Mouse (Mus musculus): ENCODE measurements around the gene St8sia1. TPM values are rescaled to one million over a fixed set of nuclear protein-coding genes. Genes with fewer than 3 reads are reported as not detected.

Gene St8sia1
- polyA plus RNA-seq, 1 experiment from 2014 or later, result 3.4 TPM

GRCm38 (mm10) chr6:142878744-142879701 lies 85.2 kb downstream of the St8sia1 start:
- WGBS, result 11% methylated on average over 15 of the region's 15 CpGs
- peak overlapping the region; percentile 33 for H3K4me3 ChIP-seq
- no peaks in the 10 kb centered on the region for H3K9me3 ChIP-seq
- no peaks in the 10 kb centered on the region for H3K36me3 ChIP-seq
- H3K27ac ChIP-seq, result peak overlapping the region; percentile 82
- peaks cover 40% of the 10 kb centered on the region for H3K4me1 ChIP-seq
- DNase-seq (ENCODE audit: low spot score), result peak; percentile 81
- H3K27me3 ChIP-seq (ENCODE audit: insufficient read depth, poor library complexity, severe bottlenecking), result no peaks in the 10 kb centered on the region

DNA sequence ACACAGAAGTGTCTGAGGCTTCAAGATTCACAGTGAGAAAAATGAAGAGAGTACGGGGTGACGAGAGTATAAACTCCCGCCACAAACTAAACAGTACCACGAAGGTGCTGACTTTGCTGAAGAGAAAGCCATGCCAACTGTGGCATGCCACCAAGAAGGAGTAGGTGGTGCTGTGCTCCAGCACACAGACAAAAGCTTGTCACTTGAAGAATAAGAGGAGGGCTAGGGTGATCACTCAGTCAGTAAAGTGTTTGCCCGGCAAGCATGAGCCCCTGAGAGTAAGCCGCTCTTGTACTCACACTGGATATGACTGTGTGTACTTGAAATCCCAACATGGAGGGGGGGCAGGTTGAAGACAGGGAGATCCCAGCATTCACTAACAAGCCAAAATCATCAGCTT lies 87.0 kb downstream of the St8sia1 start:
- Histone ChIP-seq H3K4me3 (no peak overlapping the region), H3K4me1 (peaks cover 40% of the 10 kb centered on the region), H3K27ac (peak overlapping the region; percentile 59; the same call in 1 of the 2 replicates), H3K9me3 (no peaks in the 10 kb centered on the region), H3K27me3 (ENCODE audit: insufficient read depth, poor library complexity, severe bottlenecking) (no peaks in the 10 kb centered on the region), H3K36me3 (no peaks in the 10 kb centered on the region)
- whole genome bisulfite sequencing, result 85% methylated on average over 6 of the region's 6 CpGs
- DNase-seq (ENCODE audit: low spot score), result no peak

DNA sequence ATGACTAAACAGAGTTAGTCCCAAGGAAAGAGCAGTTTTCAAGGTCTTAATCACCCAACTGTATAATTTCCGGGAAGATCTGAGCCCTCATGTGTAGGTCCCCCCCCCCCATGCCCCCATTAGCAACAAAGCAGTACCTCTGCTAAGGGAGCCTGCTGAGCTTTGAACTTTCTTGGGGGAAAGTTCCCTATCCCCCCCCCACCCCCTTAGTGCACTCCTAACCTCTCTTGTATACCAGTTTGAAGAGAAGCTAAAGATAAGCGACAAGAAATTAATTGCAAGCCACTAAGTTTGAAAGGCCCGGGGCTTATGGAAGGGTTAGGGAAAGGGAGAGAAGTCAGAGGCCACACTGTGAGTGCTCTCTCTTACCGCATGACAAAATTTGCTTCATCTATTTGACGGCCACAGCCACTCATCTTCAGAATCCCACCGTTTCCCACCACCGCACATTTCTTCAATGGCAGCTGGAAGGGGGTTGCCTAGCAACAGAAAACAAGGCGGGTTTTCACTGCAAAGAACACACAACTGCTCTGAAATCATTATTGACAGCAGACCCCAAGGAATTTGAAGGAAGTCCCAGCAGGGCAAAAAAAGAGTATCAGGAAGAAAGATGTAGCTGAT lies 87.9 kb downstream of the St8sia1 start:
- H3K27ac ChIP-seq, result no peak overlapping the region
- no peaks in the 10 kb centered on the region for H3K36me3 ChIP-seq
- WGBS, result 45% methylated on average over 8 of the region's 8 CpGs
- no peaks in the 10 kb centered on the region for H3K9me3 ChIP-seq
- H3K4me1 ChIP-seq, result peaks cover 40% of the 10 kb centered on the region
- no peaks in the 10 kb centered on the region for H3K27me3 ChIP-seq (ENCODE audit: insufficient read depth, poor library complexity, severe bottlenecking)
- no peak overlapping the region for H3K4me3 ChIP-seq
- no peak for DNase-seq (ENCODE audit: low spot score)

GRCm38 (mm10) chr6:142873795-142874563 lies 90.3 kb downstream of the St8sia1 start:
- no peaks in the 10 kb centered on the region for H3K9me3 ChIP-seq
- no peaks in the 10 kb centered on the region for H3K27me3 ChIP-seq (ENCODE audit: insufficient read depth, poor library complexity, severe bottlenecking)
- no peak overlapping the region for H3K4me3 ChIP-seq
- no peaks in the 10 kb centered on the region for H3K36me3 ChIP-seq
- no peak for DNase-seq (ENCODE audit: low spot score)
- peaks cover 33% of the 10 kb centered on the region for H3K4me1 ChIP-seq
- no peak overlapping the region for H3K27ac ChIP-seq
- 76% methylated on average over 11 of the region's 11 CpGs for WGBS

GRCm38 (mm10) chr6:142869715-142870422 lies 94.4 kb downstream of the St8sia1 start:
- DNase-seq (ENCODE audit: low spot score), result no peak
- Histone ChIP-seq H3K27me3 (ENCODE audit: insufficient read depth, poor library complexity, severe bottlenecking) (no peaks in the 10 kb centered on the region), H3K27ac (no peak overlapping the region), H3K36me3 (no peaks in the 10 kb centered on the region), H3K9me3 (no peaks in the 10 kb centered on the region), H3K4me1 (peaks cover 10% of the 10 kb centered on the region; the same call in 1 of the 2 replicates), H3K4me3 (no peak overlapping the region)
- WGBS, result 81% methylated on average over 7 of the region's 7 CpGs

DNA sequence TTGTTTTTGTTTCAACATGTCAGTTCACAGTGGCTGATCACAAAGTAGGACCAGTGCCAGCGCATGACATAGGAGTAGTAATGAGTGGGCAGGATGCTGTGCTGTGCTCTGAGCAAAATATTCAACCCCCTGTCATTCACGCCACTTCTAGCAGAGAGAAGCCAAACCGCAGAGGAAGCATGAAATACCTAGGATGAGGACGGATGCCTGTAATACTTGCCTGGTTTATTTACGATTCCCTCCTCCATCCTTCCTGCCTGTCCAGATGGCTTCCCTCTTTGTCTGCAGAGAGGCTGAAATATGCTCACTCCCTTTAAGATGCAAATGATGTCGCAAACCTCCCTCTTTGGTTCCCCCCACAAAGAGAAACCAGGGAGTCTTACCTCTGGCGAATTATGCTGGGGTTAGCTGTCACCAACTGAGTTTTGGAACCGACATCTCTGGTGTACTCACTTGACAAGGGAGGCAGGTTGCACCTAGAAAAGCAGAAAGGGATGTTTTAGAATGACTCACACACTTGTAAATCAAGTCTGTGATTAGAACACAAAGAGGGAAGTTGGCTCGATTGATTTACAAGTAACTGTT lies 96.7 kb downstream of the St8sia1 start:
- no peak overlapping the region; the same call in 1 of the 2 replicates for H3K27ac ChIP-seq
- no peak for DNase-seq (ENCODE audit: low spot score)

GRCm38 (mm10) chr6:142867023-142867422 lies 97.2 kb downstream of the St8sia1 start:
- Histone ChIP-seq H3K36me3 (no peaks in the 10 kb centered on the region), H3K9me3 (no peaks in the 10 kb centered on the region), H3K4me3 (no peak overlapping the region), H3K27ac (no peak overlapping the region), H3K27me3 (ENCODE audit: insufficient read depth, poor library complexity, severe bottlenecking) (no peaks in the 10 kb centered on the region), H3K4me1 (peaks cover 10% of the 10 kb centered on the region; the same call in 1 of the 2 replicates)
- 94% methylated on average over 2 of the region's 2 CpGs for WGBS
- DNase-seq (ENCODE audit: low spot score), result no peak

More for the DNA sequence above, 96.7 kb downstream of the St8sia1 start:
- Histone ChIP-seq H3K4me1 (peaks cover 10% of the 10 kb centered on the region; the same call in 1 of the 2 replicates), H3K4me3 (no peak overlapping the region), H3K27me3 (ENCODE audit: insufficient read depth, poor library complexity, severe bottlenecking) (no peaks in the 10 kb centered on the region), H3K9me3 (no peaks in the 10 kb centered on the region), H3K36me3 (no peaks in the 10 kb centered on the region)
- 44% methylated on average over 9 of the region's 9 CpGs for WGBS

DNA sequence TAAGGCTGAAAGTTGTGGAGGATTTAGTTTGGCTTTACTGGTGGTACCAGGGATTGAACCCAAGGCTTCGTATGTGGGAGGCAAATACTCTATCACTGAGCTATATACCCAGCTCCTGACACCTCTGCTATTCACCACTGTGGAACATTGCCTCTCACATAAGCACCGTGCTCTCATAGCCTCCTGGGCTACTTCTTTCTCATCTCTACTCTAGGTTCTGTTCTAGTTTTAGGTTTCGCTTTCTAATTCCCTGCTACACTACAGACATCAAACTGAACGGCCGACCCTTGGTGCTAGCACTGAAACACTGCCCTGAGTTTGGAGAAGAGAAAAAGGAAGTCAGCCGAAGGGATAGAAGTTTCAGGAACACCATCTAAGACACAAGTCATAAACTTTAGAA lies 99.1 kb downstream of the St8sia1 start:
- no peak for DNase-seq (ENCODE audit: low spot score)
- Histone ChIP-seq H3K27me3 (ENCODE audit: insufficient read depth, poor library complexity, severe bottlenecking) (no peaks in the 10 kb centered on the region), H3K4me3 (no peak overlapping the region), H3K27ac (no peak overlapping the region), H3K9me3 (no peaks in the 10 kb centered on the region), H3K36me3 (no peaks in the 10 kb centered on the region), H3K4me1 (peaks cover 10% of the 10 kb centered on the region; the same call in 1 of the 2 replicates)
- 86% methylated on average over 6 of the region's 6 CpGs for WGBS

- Histone ChIP-seq H3K4me1 (peaks cover 10% of the 10 kb centered on the region; the same call in 1 of the 2 replicates), H3K27me3 (ENCODE audit: insufficient read depth, poor library complexity, severe bottlenecking) (no peaks in the 10 kb centered on the region), H3K9me3 (no peaks in the 10 kb centered on the region), H3K4me3 (no peak overlapping the region), H3K36me3 (no peaks in the 10 kb centered on the region), H3K27ac (no peak overlapping the region)
- peak; percentile 42 for DNase-seq (ENCODE audit: low spot score)
- whole genome bisulfite sequencing, result 83% methylated on average over 4 of the region's 4 CpGs
These were observed 100.4 kb downstream of the St8sia1 start for GRCm38 (mm10) chr6:142863881-142864280.

DNA sequence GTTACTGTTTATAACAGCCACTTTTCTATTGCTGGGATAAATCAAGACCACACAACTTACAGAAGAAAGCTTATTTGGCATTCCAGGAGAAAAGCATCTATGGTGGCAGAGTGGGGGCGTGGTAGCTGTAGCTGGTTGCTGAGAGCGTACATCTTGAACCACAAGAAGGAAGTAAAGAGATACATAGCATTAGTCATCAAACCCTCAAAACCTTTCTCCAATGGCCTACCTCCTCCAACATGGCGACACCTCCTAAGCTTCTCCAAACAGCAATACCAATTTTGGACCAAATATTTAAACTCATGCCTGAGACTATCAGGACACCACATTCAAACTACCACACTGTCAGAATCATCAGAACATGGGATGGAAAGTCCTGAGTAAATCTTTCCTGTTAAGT lies 102.0 kb downstream of the St8sia1 start:
- Histone ChIP-seq H3K4me3 (no peak overlapping the region), H3K9me3 (no peaks in the 10 kb centered on the region), H3K27ac (no peak overlapping the region), H3K27me3 (ENCODE audit: insufficient read depth, poor library complexity, severe bottlenecking) (no peaks in the 10 kb centered on the region), H3K36me3 (no peaks in the 10 kb centered on the region), H3K4me1 (peaks cover 14% of the 10 kb centered on the region)
- peak; percentile 25 for DNase-seq (ENCODE audit: low spot score)
- 85% methylated on average over 3 of the region's 3 CpGs for WGBS

GRCm38 (mm10) chr6:142860396-142860795 lies 103.9 kb downstream of the St8sia1 start:
- H3K4me1 ChIP-seq, result peaks cover 13% of the 10 kb centered on the region
- DNase-seq (ENCODE audit: low spot score), result no peak
- WGBS, result 88% methylated on average over 1 of the region's 1 CpGs
- no peaks in the 10 kb centered on the region for H3K27me3 ChIP-seq (ENCODE audit: insufficient read depth, poor library complexity, severe bottlenecking)
- H3K36me3 ChIP-seq, result no peaks in the 10 kb centered on the region
- H3K4me3 ChIP-seq, result no peak overlapping the region
- H3K9me3 ChIP-seq, result no peaks in the 10 kb centered on the region
- H3K27ac ChIP-seq, result no peak overlapping the region

GRCm38 (mm10) chr6:142859946-142860345 lies 104.3 kb downstream of the St8sia1 start:
- no peak for DNase-seq (ENCODE audit: low spot score)
- Histone ChIP-seq H3K36me3 (no peaks in the 10 kb centered on the region), H3K27ac (no peak overlapping the region), H3K27me3 (ENCODE audit: insufficient read depth, poor library complexity, severe bottlenecking) (no peaks in the 10 kb centered on the region), H3K9me3 (no peaks in the 10 kb centered on the region), H3K4me3 (no peak overlapping the region), H3K4me1 (peaks cover 13% of the 10 kb centered on the region)
- WGBS, result 78% methylated on average over 4 of the region's 4 CpGs

All from heart, embryonic 10.5 days (tissue).